Mouse (Mus musculus) heart, embryonic 15.5 days (tissue): ENCODE measurements around the gene Dst. TPM values are rescaled to one million over a fixed set of nuclear protein-coding genes. Genes with fewer than 3 reads are reported as not detected.
A peak's percentile ranks its signal among the peaks of the same experiment; 100 is the strongest.

Experiments
- ATAC-seq: fragments of 200-750 bp; cut with Nextera tagmentation; replicated peaks from 2 replicates; pipeline ENCODE4 v1.8.0; 2017; ENCODE audit warnings: low read depth, moderate TSS enrichment; ENCODE audit not compliant: insufficient number of reproducible peaks, insufficient read depth, low FRiP score
- H3K27ac ChIP-seq: fragments of 300-500 bp; sonication (generic); 2 replicates; pipeline ENCODE4 v1.5.1; 2015; ENCODE audit warnings: mild to moderate bottlenecking, inconsistent platforms
- H3K27me3 ChIP-seq: fragments of 300-500 bp; sonication (generic); 2 replicates; pipeline ENCODE4 v1.6.1; 2015; ENCODE audit warnings: inconsistent platforms
- H3K36me3 ChIP-seq: fragments of 300-500 bp; sonication (generic); 2 replicates; pipeline ENCODE4 v1.6.1; 2015; ENCODE audit warnings: mild to moderate bottlenecking, inconsistent platforms
- H3K4me1 ChIP-seq: fragments of 300-500 bp; sonication (generic); replicated peaks from 2 replicates; pipeline ENCODE4 v1.6.1; 2015; ENCODE audit warnings: inconsistent platforms
- H3K4me2 ChIP-seq: fragments of 300-500 bp; sonication (generic); 2 replicates; pipeline ENCODE4 v1.6.1; 2015; ENCODE audit warnings: inconsistent platforms, mild to moderate bottlenecking, moderate library complexity
- H3K4me3 ChIP-seq: fragments of 300-500 bp; sonication (generic); 2 replicates; pipeline ENCODE4 v1.5.1; 2015; ENCODE audit warnings: mild to moderate bottlenecking, inconsistent platforms
- H3K9ac ChIP-seq: fragments of 300-500 bp; sonication (generic); 2 replicates; pipeline ENCODE4 v1.6.1; 2015; ENCODE audit warnings: mild to moderate bottlenecking, inconsistent platforms
- H3K9me3 ChIP-seq: fragments of 300-500 bp; sonication (generic); replicated peaks from 2 replicates; pipeline ENCODE4 v1.6.1; 2016; ENCODE audit warnings: inconsistent platforms
- WGBS: fragments of 180-500 bp; shearing (Covaris S2); methylation state at CpG from one replicate; pipeline ENCODE4 v1.1.7; 2015; ENCODE audit warnings: mixed read lengths; 5-methylcytosine and 5-hydroxymethylcytosine counted together
- polyA plus RNA-seq: library from polyadenylated mRNA; unstranded; fragments of >200 nt; fragmentation: Nextera tagmentation; extraction: Ambion mirVana; gene quantifications from 2 replicates; pipeline ENCODE4 v1.2.1, GENCODE M21; 2015

Gene Dst
- polyA plus RNA-seq, 1 experiment from 2014 or later, result 21.4 TPM

GRCm38 (mm10) chr1:34089011-34089410 lies 181.0 kb downstream of the Dst start:
- Histone ChIP-seq H3K9me3 (no peaks in the 10 kb centered on the region), H3K9ac (no peak overlapping the region), H3K36me3 (peaks cover 18% of the 10 kb centered on the region), H3K4me3 (no peak overlapping the region), H3K4me2 (no peak overlapping the region), H3K27ac (no peak overlapping the region), H3K4me1 (no peaks in the 10 kb centered on the region), H3K27me3 (no peaks in the 10 kb centered on the region)
- 93% methylated on average over 3 of the region's 3 CpGs for WGBS
- no peak for ATAC-seq

- no peaks in the 10 kb centered on the region for H3K9me3 ChIP-seq
- H3K4me1 ChIP-seq, result peaks cover 10% of the 10 kb centered on the region
- no peak for ATAC-seq
- no peak overlapping the region for H3K9ac ChIP-seq
- no peaks in the 10 kb centered on the region for H3K27me3 ChIP-seq
- H3K27ac ChIP-seq, result no peak overlapping the region
- 78% methylated on average over 7 of the region's 7 CpGs for WGBS
- no peak overlapping the region for H3K4me2 ChIP-seq
- H3K4me3 ChIP-seq, result no peak overlapping the region
- H3K36me3 ChIP-seq, result peaks cover 18% of the 10 kb centered on the region
Measured at GRCm38 (mm10) chr1:34090700-34091099, 182.7 kb downstream of the Dst start.

DNA sequence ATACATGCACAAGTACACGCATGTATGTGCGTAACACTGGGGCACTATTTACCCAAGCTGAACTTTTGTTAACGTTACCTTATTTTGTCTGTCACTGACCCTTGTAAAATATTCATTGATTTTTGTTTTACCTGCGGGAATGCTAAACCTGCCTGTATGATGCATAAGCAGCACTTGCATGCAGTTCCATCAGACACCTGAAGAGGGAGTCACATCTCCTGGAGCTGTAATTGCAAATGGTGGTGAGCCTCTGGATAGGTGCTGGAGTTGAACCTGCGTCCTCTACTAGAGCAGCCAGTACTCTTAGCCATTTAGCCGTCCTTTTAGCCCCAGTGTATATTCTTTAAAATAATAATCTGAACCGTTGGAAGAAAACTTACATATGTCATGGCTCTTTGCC lies 185.6 kb downstream of the Dst start:
- ATAC-seq, result no peak
- Histone ChIP-seq H3K4me1 (peaks cover 22% of the 10 kb centered on the region), H3K9me3 (no peaks in the 10 kb centered on the region), H3K27ac (no peak overlapping the region), H3K36me3 (no peaks in the 10 kb centered on the region; the same call in none of the 2 replicates), H3K9ac (no peak overlapping the region), H3K4me2 (no peak overlapping the region), H3K4me3 (no peak overlapping the region), H3K27me3 (no peaks in the 10 kb centered on the region)
- 95% methylated on average over 7 of the region's 7 CpGs for WGBS

DNA sequence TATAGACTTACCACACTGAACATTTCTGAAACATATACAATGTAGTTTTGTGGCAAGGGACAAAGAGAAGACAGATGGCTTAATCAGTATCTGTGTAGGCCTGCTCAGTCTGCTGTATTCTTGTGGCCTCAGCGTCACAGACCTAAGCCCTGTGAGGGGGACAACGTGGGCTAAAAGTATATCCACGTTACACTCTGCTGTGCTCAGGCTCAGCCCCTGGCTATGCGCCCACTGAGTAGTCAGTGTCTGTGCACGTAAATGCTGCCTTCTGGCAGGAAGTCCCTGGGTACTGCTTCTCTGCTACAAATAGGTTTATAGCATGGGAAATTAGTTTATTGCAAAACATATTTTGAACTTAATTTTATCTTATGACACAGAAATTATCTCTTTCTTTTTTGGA lies 186.3 kb downstream of the Dst start:
- no peak for ATAC-seq
- Histone ChIP-seq H3K27me3 (no peaks in the 10 kb centered on the region), H3K36me3 (no peaks in the 10 kb centered on the region; the same call in none of the 2 replicates), H3K4me3 (no peak overlapping the region), H3K27ac (0 out of 2 replicates have a peak overlapping the region, but pooled peaks have one; percentile 3), H3K9ac (no peak overlapping the region), H3K4me1 (peaks cover 22% of the 10 kb centered on the region), H3K4me2 (no peak overlapping the region), H3K9me3 (no peaks in the 10 kb centered on the region)
- 50% methylated on average over 5 of the region's 5 CpGs for WGBS

- Histone ChIP-seq H3K36me3 (no peaks in the 10 kb centered on the region; the same call in 1 of the 2 replicates), H3K4me2 (no peak overlapping the region), H3K9ac (no peak overlapping the region), H3K4me1 (peaks cover 22% of the 10 kb centered on the region), H3K4me3 (no peak overlapping the region), H3K27ac (peak overlapping the region; percentile 3; the same call in 1 of the 2 replicates), H3K27me3 (no peaks in the 10 kb centered on the region), H3K9me3 (no peaks in the 10 kb centered on the region)
- no peak for ATAC-seq
- WGBS, result 16% methylated on average over 4 of the region's 4 CpGs
Measured at GRCm38 (mm10) chr1:34095173-34095572, 187.1 kb downstream of the Dst start.

- H3K4me3 ChIP-seq, result no peak overlapping the region
- H3K9me3 ChIP-seq, result no peaks in the 10 kb centered on the region
- H3K36me3 ChIP-seq, result no peaks in the 10 kb centered on the region
- no peaks in the 10 kb centered on the region for H3K27me3 ChIP-seq
- no peak overlapping the region for H3K9ac ChIP-seq
- 40% methylated on average over 3 of the region's 3 CpGs for WGBS
- H3K27ac ChIP-seq, result peak overlapping the region; percentile 75
- peak; percentile 69 for ATAC-seq
- H3K4me2 ChIP-seq, result no peak overlapping the region
- peaks cover 22% of the 10 kb centered on the region for H3K4me1 ChIP-seq
Measured at GRCm38 (mm10) chr1:34096923-34097322, 188.9 kb downstream of the Dst start.

DNA sequence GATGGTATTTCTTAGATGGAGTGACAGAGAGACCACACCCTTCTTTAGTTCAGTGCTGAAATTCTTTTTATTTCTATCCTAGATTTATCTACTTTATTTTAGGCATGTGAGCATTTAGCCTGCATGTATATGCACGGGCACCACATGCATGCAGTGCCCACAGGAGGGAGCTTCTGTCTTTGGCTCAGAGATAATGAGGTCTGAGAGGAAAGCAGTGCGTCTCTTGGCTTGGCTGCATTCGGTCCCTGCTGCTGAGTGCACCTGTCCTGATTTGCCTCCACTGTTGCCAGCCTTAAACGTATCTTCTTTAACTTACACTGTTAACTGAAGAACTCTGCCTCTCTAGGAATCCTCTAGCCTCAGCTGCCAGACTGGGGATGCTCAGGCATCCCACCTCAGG lies 189.6 kb downstream of the Dst start:
- Histone ChIP-seq H3K36me3 (no peaks in the 10 kb centered on the region), H3K4me1 (peaks cover 22% of the 10 kb centered on the region), H3K4me2 (no peak overlapping the region), H3K27ac (peak overlapping the region; percentile 75), H3K4me3 (no peak overlapping the region), H3K9ac (no peak overlapping the region), H3K9me3 (0 out of 2 replicates have a peak, but pooled peaks cover 2% of the 10 kb centered on the region), H3K27me3 (no peaks in the 10 kb centered on the region)
- WGBS, result 42% methylated on average over 4 of the region's 4 CpGs
- ATAC-seq, result peak; percentile 54; the same call in 1 of the 2 replicates

GRCm38 (mm10) chr1:34099439-34099838 lies 191.4 kb downstream of the Dst start:
- 82% methylated on average over 3 of the region's 3 CpGs for WGBS
- peaks cover 33% of the 10 kb centered on the region for H3K4me1 ChIP-seq
- no peaks in the 10 kb centered on the region for H3K27me3 ChIP-seq
- no peak overlapping the region for H3K4me3 ChIP-seq
- no peak overlapping the region for H3K9ac ChIP-seq
- no peak for ATAC-seq
- H3K27ac ChIP-seq, result no peak overlapping the region
- 0 out of 2 replicates have a peak, but pooled peaks cover 2% of the 10 kb centered on the region for H3K9me3 ChIP-seq
- H3K4me2 ChIP-seq, result no peak overlapping the region
- H3K36me3 ChIP-seq, result no peaks in the 10 kb centered on the region

GRCm38 (mm10) chr1:34100385-34100784 lies 192.4 kb downstream of the Dst start:
- H3K9me3 ChIP-seq, result 0 out of 2 replicates have a peak, but pooled peaks cover 2% of the 10 kb centered on the region
- H3K27me3 ChIP-seq, result no peaks in the 10 kb centered on the region
- no peak overlapping the region for H3K4me3 ChIP-seq
- ATAC-seq, result no peak
- no peak overlapping the region for H3K9ac ChIP-seq
- WGBS, result 79% methylated on average over 4 of the region's 4 CpGs
- peaks cover 33% of the 10 kb centered on the region for H3K4me1 ChIP-seq
- H3K4me2 ChIP-seq, result no peak overlapping the region
- H3K27ac ChIP-seq, result no peak overlapping the region
- no peaks in the 10 kb centered on the region for H3K36me3 ChIP-seq

DNA sequence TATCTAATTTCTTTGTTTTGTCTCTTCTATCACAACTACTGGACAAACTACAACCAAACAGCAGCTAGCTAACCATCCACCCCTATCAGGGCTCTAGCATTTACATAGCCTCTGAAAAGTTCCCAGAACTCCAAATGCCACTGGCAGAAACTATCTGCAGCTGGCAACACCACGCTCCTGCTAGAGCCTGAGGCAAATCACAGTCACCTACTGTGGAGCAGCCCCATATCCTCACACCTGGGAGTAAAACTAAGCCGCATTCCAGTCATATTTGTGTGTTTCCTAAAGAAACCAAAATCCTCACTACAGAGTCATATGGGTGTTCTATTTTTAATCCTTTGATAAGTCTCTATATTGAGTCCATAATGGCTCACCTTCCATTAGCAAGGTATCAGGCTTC lies 194.6 kb downstream of the Dst start:
- WGBS, result 89% methylated on average over 2 of the region's 2 CpGs
- no peak overlapping the region for H3K27ac ChIP-seq
- no peaks in the 10 kb centered on the region for H3K36me3 ChIP-seq
- no peaks in the 10 kb centered on the region for H3K27me3 ChIP-seq
- no peak for ATAC-seq
- peaks cover 31% of the 10 kb centered on the region for H3K4me1 ChIP-seq
- H3K4me3 ChIP-seq, result no peak overlapping the region
- H3K4me2 ChIP-seq, result no peak overlapping the region
- H3K9ac ChIP-seq, result no peak overlapping the region
- H3K9me3 ChIP-seq, result 0 out of 2 replicates have a peak, but pooled peaks cover 2% of the 10 kb centered on the region

DNA sequence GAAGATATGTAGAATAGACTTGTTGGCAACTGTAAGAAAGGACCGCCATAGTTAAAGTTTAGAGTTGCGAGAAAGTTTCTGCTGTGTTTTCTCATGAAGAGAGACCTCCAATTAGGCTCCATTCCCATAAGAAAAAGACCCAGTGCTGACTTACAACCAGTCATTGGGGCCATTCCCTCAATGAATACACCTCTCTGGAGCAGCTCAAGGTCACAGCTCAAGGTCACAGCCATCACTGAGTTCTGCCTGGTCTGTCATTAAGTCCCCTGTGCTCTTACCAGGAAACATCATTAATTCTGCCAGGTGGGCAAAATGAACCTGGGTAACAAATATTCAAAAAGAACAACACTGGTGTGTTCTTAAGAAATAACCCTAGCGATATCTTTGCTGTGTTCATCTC lies 195.2 kb downstream of the Dst start:
- H3K9me3 ChIP-seq, result 0 out of 2 replicates have a peak, but pooled peaks cover 2% of the 10 kb centered on the region
- H3K4me2 ChIP-seq, result no peak overlapping the region
- no peaks in the 10 kb centered on the region for H3K36me3 ChIP-seq
- ATAC-seq, result no peak
- H3K9ac ChIP-seq, result no peak overlapping the region
- WGBS, result 81% methylated on average over 3 of the region's 3 CpGs
- H3K4me3 ChIP-seq, result no peak overlapping the region
- peak overlapping the region; percentile 25 for H3K27ac ChIP-seq
- H3K27me3 ChIP-seq, result no peaks in the 10 kb centered on the region
- H3K4me1 ChIP-seq, result peaks cover 28% of the 10 kb centered on the region

DNA sequence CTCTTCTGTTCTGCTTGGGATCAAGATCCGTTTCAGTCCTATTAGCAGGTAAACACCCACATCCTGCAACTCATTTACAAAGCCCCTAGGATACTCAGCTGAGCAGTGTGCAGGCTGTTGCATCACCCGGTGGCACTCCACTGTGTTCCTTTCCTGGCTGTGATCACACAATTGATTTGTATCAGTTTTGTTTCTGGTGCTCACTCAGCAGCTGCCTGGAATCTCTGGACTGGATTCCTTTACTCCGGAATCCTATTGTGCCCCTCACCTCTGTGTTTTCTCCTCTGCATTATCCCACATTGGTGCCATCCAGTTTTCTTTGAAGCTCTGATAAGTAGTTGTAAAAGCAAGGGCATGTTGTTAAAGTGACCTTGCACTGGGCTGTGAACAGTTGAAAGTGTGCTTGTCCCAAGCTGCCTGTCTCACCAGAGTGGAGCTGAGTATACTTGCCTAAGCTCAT lies 195.7 kb downstream of the Dst start:
- Histone ChIP-seq H3K27me3 (no peaks in the 10 kb centered on the region), H3K36me3 (no peaks in the 10 kb centered on the region), H3K4me2 (peak overlapping the region; percentile 42), H3K4me1 (peaks cover 29% of the 10 kb centered on the region), H3K9me3 (0 out of 2 replicates have a peak, but pooled peaks cover 2% of the 10 kb centered on the region), H3K9ac (no peak overlapping the region), H3K4me3 (0 out of 2 replicates have a peak overlapping the region, but pooled peaks have one; percentile 1), H3K27ac (peak overlapping the region; percentile 25)
- 5% methylated on average over 3 of the region's 3 CpGs for WGBS
- ATAC-seq, result peak; percentile 64; the same call in 1 of the 2 replicates
